Mouse (Mus musculus) mouse trophoblast stem cell (cell line): Measurements from ENCODE around the gene Ankrd39.

ENCODE experiments used
- in situ Hi-C, 2 experiments: fragments of 300-500 bp; cut with MseI, MboI; formaldehyde crosslinking; loops; 2 replicates in 1 of 2; 3 replicates in 1 of 2; pipeline ENCODE4 v1.15.1; 2025

Ankrd39 gene

DNA sequence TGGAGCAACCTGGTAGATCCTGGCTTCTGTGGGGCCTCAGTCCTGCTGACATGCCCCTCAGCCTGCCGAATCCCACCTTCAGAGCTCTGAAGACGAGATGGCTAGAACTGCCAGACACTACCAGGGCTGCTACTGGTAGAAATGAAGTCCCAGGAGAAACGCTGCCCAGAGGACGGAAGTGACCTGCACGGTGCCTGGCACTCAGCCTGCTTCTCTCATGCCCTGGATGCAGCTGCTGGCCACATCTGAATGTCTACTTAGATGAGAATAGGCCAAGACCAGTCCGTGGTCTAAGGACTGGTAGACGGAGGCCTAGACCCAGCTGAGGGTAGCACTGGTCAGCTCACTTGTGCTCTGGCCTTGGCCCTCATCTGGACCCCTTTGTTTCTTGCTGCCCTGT, 16.3 kb downstream of the Ankrd39 start:
- in situ Hi-C loops = no loop called here

DNA sequence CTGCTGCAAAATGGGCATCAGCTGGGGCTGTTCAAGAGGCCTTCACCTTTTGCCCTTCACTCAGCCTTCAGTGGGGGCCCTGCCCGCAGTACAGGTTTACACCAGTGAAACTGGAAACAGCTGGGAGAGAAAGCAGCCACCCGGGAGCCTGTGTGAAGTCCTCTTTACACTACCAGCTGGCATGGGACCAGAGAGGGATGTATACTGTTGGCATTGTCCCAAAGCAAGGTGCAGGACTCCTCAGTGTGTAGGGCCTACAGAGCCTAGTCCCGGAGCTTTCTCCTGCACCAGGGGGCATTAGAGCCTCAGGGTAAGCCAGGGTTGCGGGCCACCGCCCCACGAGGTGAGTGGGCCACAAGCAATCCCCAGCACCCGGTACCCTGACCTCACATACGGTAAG, 16.8 kb downstream of the Ankrd39 start:
- in situ Hi-C loops = no loop called here

DNA sequence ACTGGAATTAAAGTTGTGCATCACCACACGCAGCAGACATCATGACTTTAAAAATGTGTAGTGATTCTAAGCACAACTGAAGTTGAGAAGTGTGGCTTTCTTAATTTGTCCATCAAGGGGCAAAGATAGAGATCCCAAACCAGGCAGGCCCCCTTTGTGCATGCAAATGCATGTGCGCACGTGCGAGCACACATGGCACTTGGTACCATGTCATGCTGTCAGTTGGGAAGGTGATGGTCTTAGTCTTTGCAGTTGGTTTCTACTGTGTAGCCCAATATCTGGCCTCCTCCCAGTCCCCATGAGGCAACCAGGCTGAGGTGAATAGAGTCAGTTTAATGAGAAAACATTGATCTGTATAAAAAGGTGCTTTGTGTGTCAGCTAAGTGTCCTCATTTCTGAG, 17.4 kb downstream of the Ankrd39 start:
- in situ Hi-C loops = no loop called here

DNA sequence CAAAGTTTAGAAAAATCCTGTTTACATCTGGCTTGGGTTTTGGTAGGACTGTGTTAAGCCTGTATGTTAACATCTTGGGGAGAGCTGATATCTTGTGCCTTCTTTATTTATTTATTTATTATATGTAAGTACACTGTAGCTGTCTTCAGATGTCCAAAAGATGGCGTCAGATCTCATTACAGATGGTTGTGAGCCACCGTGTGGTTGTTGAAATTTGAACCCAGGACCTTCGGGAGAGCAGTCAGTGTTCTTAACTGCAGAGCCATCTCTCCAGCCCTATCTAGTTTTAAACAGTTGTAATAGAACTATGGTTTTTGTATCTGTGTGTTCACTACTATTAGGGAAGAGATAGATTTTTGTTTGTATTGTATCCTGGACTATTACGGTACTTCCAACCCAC, 18.0 kb downstream of the Ankrd39 start:
- in situ Hi-C loops = no loop called here

DNA sequence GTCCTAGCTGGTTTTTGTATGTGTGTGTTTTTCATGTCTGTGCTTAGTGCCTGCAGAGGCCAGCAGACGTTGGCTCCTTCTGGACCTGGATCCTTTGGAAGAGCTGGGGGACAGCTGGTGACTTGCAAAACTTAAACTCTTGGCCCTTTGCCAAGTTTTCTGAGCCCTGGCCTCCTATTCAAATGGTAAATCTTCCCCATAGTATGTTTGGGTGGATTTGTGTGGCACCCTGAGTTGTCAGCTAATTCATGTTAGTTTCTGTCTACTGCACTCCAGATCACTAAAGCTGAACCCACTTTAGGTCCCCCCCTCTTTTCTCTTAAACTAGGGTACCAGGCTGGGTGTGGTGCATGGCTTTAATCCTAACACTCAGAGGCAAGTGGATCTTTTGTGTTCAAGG, 18.9 kb downstream of the Ankrd39 start:
- in situ Hi-C loops = no loop called here

DNA sequence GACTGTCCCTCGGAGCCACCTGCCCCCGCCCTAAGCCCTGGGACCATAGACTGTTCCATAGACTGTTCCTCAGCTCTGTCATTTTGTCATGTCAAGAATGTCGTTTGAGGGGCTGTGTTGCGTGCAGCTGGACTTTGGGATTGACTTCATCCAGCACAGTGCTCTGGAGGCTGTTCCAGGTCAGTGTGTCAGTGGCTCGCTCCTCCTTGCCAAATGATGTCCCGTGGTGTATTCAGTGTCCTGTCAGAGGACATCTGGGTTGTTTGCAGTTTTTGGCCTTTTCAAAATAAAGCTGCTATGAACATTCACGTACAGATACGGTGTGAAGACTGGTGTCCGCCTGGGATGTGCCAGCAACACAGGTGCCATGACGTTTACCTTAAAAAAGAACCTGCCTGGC, 20.3 kb downstream of the Ankrd39 start:
- in situ Hi-C loops = no loop called here

DNA sequence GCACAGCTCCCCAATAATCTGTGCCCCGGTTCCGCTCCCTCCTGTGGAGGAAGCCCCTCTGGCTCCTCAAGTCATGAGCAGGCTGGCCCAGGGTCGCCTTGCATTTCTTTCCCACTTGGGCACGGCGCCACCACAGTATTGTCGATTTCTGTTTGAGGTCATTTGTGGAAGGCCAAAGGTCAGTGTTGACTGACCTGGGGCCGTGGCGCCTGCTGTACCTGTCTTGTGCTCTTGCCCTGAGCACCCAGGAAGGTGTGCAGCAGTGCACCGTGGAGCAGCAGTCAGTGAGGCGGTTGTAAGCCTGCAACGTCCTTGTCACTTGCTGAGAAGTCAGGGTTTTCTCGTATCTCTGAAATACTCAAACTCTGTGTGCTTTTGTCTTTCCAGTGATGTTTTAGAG, 21.5 kb downstream of the Ankrd39 start:
- in situ Hi-C loops = no loop called here

DNA sequence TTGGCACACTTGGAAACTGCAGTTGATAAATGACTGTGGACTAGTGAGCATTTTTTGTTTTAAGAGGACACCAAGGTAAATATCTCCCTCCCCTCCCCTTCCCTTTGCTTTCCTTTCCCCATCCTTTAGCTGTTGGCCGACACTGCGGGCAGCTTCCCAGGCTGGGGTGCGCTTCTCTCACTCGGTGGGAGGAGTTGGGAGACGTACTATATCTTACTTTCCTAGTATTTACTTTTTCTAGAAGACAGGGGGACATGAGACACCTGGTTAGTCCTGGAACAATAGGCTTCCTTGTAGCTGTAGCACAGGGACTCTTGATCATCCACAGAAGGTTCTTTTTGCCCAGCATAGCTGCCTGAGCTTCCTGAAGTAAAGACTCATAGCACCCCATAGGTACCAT, 23.2 kb downstream of the Ankrd39 start:
- in situ Hi-C loops = no loop called here

DNA sequence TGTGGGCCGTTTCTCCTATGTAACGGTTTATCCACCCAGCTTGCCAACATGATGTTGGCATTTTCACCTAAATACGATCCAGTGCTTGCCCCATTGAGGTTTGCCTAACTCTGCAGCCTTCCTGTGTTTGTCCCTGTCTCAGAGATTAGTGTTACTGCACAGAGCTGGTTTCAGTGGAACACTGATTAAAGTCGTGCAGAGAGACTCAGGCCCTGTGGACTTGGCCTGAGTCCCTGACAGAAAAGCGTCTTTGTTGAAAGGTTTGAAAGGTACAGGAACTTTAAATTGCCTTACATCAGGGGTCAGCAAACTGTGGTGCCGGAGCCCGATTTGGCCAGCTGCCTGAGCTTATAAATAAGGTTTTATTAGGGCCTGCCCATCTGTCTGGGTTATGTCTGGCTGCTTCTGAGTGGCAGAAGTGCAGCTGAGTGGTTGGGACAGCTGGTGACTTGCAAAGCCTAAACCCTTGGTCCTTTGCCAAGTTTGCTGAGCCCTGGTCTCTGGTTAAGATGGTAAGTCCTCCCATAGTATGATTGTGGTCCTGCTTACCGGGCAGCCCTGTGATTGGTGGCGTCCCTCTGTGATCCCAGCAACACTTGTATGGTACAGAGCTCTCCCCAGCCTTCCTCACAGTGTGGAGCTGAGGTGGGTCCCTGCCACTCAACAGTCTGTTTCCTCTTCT, 23.8 kb downstream of the Ankrd39 start:
- in situ Hi-C loops = no loop called here

DNA sequence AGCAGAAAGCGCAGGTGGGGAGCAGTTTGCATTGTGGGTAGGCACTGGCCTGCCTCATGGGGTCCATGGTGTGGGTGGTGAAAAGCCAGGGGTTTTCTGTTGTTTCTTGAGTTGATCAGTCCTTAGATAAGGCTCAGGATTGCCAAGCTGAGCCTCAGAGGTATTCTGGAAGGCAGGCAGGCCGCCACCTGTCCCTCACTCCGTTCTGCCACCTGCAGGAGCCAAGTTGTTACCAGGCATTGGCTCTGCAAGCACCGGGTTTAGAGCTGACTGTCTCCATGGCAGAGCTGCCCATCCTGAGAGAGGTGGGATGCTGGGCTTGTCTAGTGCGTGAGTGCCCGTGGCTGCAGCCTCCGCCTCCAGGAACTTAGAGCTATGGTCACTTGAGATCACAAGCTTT, 25.0 kb downstream of the Ankrd39 start:
- in situ Hi-C loops = no loop called here

DNA sequence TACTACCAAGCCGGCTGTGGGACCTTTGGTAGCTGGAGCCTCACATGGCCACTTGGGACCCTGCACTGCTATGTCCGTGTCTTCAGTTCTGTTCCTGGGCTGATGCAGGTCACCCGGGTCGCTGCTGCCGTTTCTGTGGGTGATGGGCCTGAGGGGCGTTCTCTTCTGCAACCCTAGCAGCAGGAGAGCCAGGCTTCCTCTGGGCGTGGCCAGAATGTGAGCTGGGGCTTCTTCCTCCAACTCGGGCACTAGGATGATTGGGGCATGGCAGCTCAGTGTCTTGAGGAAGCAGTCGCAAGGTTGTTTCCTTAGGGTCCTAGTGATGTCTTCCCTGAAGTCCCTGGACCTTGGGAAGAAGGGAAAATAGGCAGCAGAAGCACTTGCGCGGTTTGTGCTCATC, 27.6 kb downstream of the Ankrd39 start:
- in situ Hi-C loops = no loop called here

DNA sequence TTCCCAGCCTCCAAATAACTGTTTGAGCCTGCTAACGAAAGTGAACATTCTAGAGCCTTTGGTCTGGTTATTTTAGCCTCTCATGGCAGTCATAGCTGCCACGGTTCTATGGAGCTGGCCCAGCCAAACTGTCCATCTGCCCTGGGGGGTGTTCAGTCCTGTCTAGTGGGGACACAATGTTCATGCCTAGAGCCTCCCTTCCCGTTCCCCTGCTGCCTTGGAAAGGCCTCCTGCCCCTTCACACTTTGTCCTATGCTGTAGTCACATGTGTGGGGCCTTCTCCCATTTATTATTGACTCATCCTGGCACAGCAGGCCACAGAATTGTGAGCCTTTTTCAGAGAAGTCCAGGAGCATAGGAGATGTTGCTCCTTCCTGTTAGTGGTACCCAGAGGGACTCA, 29.0 kb downstream of the Ankrd39 start:
- in situ Hi-C loops = no loop called here

DNA sequence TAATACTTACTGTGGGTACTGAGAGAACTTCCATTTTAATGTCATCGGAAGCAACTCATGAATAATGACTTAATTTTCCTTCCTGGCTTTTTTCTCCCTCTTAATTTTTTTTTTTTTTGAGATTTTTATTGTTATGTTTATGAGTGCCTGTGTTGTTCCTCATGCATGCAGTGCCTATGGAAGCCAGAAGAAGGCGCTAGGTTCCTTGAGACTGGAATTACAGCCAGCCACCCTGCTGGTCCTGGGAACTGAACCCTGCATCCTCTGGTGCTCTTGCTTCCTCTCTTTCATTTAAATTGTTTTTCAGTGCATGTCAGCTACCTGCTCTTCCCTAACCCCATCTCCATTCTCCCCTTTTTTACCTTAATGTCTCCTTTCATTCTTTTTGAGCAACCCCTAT, 33.5 kb downstream of the Ankrd39 start:
- in situ Hi-C loops = no loop called here

DNA sequence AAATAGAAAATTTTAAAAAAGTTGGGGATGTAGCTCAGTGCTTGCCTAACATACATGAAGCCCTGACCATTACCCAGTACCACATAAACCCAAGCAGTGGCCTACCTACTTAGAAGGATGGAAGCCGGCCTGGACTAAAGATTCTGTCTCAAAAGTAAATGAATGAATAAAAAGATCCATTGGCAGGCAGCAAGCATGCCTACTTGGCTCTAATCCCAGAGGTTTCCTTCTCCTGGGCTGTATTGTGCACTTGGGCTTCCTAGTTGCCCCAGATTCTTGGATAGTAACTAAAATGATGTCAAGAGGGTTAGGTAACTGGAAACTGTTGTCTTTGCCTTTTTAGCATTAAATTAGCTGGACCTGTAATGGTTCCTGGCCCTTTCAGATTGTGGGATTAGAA, 33.9 kb downstream of the Ankrd39 start:
- in situ Hi-C loops = no loop called here

DNA sequence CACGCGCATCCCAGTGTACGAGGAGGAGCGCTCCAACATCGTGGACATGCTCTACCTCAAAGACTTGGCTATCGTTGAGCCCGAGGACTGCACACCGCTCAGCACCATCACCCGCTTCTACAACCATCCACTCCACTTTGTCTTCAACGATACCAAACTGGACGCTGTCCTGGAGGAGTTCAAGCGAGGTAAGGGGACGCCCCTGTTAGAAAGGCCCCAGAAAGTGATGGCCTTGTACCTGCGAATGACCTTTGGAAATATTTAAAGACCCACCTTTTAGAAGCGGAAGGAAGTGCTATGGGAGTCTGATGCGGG, 34.3 kb downstream of the Ankrd39 start:
- in situ Hi-C loops = no loop called here

DNA sequence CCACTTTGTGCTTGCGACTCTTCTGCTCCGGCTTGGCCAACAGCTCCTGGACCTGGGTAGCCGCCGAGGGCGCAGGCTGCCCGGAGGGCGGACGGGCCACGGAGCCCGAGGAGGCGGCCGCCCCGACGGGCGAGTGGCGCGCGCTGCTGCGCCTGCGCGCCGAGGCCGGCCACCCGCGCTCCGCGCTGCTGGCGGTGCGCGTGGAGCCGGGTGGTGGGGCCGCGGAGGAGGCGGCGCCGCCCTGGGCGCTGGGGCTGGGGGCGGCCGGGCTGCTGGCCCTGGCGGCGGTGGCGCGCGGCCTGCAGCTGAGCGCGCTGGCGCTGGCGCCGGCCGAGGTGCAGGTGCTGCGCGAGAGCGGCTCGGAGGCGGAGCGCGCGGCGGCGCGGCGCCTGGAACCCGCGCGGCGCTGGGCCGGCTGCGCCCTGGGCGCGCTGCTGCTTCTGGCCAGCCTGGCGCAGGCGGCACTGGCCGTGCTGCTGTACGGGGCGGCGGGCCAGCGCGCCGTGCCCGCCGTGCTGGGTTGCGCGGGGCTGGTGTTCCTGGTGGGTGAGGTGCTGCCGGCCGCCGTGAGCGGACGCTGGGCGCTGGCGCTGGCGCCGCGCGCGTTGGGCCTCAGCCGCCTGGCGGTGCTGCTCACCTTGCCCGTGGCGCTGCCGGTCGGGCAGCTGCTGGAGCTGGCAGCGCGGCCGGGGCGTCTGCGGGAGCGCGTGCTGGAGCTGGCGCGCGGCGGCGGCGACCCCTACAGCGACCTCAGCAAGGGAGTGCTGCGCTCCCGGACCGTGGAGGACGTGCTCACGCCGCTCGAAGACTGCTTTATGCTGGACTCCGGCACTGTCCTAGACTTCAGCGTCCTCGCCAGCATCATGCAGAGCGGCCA, 34.9 kb downstream of the Ankrd39 start:
- in situ Hi-C loops = no loop called here

DNA sequence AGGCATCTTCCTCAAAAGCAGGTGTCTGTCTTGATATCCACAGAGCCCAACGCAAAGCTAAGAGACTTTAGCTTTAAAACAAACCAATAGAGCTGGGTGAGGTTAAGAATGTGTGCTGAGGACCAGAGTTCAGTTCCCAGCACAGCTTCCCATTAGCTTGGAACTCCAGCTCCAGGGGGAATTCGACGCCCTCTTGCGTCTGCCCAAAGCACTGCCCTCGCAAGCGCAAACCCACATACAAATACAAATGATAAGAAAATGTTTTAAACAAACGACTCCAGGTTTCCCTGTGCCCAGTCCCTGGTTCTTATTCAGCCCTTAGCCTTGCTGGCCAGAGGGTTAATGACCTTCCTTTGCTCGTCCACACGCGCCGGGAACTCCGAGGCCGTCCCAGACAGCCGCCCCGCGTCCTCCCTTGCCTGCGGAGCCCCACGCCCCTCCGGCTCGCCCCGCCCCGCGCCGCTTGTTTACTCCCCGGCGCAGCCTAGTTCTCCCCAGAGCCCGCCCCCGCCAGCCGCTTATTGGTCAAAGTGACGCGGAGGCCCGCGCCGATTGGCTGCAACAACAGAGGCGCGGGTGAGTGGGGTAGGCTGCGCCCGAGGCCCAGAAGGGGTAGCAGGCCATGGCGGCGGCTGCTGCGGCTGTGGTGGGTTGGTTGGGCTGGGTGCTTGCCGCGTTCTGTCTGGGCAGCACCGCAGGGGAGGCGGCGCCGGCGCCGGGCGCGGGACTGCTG, 35.8 kb downstream of the Ankrd39 start, which contains the start of gene Cnnm3:
TSS of gene Cnnm3 (plus strand) at position 579 of the 733 bp plus-strand sequence.
- in situ Hi-C loops = no loop called here

DNA sequence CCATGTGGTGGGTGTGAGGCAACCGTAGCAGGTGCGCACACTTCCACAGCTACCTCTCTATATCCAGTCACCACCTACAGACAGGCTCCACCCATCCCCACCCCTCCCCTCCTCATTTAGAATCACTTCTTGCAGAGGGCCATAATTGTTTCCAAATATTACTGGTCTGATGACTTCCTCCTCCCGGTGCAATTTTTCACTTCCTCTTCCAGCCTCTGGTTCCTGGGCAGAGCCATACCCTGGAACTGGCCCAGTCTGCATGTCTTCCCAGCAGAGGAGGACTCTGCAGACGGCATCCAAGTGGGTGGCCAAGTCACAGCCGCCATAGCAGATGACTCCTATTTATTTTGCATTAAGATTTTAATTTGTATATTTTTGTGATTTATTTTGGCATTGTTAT, 39.0 kb downstream of the Ankrd39 start:
- in situ Hi-C loops = no loop called here

DNA sequence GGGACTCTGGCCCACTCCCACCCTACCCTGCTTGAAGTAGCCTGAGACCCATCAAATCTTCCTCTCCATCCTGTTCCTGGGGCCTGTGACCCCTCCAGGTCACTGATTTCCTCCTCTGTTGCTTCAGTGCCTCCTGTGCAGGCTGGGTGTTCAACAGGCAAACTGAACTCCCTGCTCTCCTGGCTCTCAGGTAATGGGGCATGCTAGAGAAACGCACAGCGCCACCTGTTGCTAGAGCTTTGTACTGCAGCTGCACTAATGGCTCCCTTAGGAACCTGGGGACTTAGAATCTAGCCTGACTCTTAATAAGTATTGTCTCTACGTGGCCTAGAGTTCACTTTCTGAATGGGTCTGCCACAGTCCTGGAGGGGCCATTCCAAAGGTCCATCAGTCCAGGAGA, 46.0 kb downstream of the Ankrd39 start:
- in situ Hi-C loops = no loop called here

DNA sequence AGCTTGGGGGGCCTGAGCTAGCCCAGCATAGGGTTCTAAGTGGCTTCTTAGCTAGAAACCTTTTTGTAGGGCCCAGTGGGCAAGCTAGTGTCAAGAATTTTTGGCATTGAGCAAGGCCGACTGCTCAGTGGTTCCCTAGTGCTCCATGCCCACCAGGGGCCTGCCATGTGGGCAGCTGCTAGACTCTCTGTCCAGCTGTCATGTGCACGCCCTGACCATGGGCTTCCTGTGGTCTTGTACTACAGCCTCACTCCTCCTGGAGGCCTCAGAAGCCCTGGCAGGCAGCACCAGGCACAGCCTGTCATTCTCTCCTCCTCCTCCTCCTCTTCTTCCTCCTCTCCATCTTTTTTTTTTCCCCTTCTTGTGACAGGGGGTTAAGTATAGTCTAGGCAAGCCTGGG, 49.9 kb downstream of the Ankrd39 start:
- in situ Hi-C loops = no loop called here

DNA sequence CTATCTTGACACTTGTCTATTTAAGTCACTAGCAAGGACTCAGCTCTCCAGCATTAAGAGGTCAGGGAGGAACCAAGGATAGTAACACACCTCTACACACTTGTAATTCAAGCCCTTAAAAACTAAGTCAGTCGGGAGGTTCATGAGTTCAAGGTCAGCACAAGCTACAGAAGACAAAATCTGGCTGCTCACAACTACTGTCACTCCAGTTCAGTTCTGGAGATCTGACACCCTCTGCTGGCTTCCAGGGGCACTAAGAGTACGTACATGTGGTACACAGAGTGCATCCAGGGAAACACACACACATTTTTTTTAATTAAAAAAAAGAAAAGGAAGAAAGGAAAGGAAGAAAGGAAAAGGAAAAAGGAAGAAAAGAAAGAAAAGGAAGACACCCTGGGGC, 50.5 kb downstream of the Ankrd39 start:
- in situ Hi-C loops = no loop called here

DNA sequence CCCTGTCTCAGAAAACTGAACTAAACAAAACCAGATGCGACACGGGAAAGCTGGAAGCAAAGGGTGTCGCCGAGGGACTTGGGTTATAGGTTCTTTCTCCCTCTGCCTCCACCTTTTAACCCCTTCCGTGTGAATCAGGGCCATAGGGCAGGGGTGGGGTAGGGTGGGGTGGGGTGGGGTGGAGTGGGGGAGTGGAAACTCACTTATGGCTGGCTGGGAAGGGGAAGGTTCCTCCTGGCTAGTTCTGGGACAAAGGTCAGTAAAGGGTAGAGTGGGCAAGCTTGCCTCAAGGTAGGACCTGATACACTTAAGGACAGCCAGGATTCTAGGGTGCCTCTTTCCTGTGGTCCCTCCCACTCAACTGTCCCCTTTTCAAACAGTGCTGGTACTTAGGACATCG, 53.9 kb downstream of the Ankrd39 start:
- in situ Hi-C loops = no loop called here
